Comparison of ENCODE assay signal across 9 mouse cellular contexts in the genomic region with DNA sequence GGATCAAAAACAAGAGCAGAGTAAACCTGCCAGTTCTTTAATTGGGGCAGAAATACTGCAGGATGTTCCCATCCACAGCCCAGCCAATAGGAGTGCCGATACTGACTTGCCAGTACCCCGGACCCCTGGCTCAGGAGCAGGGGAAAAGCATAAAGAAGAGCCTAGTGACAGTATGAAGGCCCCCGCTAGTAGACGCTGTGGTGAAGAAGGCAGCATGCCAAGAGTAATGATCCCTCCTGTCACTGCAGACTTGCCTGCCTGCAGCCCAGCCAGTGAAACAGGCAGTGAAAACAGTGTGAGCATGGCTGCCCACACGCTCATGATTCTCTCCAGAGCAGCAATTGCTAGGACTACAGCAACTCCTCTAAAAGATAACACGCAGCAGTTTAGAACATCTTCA. TPM values are rescaled to one million over a fixed set of nuclear protein-coding genes. Genes with fewer than 3 reads are reported as not detected.
DNase-seq lines count a peak whose midpoint lies in the region.
"Had no signal": no experiment of that assay in that cellular context is flagged by ENCODE, and none has a peak within 500 bp of the region (broad histone marks: within the 10 kb centered on the region; RNA-seq: fewer than 3 reads in every experiment).

No protein-coding gene starts in this region.

- peak; percentile 8 for DNase-seq in adrenal gland, adult 2 months
- no peak for DNase-seq in adrenal gland, adult 18-20 months (ENCODE audit: low spot score in 2 of 2)
- DNase-seq in kidney, postnatal 4 days, result peak; percentile 15 to 33
- DNase-seq in kidney, adult 11 months, result no peak
- peak; percentile 10 to 12 for DNase-seq in adrenal gland, postnatal 36 days
- DNase-seq in layer of hippocampus, adult 9-11 months, result peak; percentile 24
- DNase-seq in gastrocnemius, adult 8-10 months (ENCODE audit: low spot score in 2 of 2), result no peak
- DNase-seq in embryo, embryonic 10 days (ENCODE audit: low spot score), result no peak
- DNase-seq: retina, postnatal 1 day had no signal

RNA-seq across cellular contexts. Expression of gene Npat, which starts 33.8 kb away (rescaled TPM):
- total RNA-seq in adrenal gland, adult 2 months (2021), result 10 to 100 TPM; 11.6 to 13.0 TPM
- 0.72 and 0.97 TPM in 2 replicates for polyA plus RNA-seq in adrenal gland, adult 2 months (2012; rRNA removed)
- total RNA-seq in adrenal gland, adult 18-20 months (2021), result 1 to 10 TPM; 8.2 to 8.9 TPM
- total RNA-seq in adrenal gland, postnatal 36 days (2021), result 10 to 100 TPM; 11.5 to 11.7 TPM
- total RNA-seq in gastrocnemius, adult 8-10 months (2022), result 1 to 10 TPM; 5.4 to 5.8 (median 5.4) TPM

RNA-seq across cellular contexts. Expression of gene Atm, which starts 34.1 kb away (rescaled TPM):
- total RNA-seq in adrenal gland, adult 2 months (2021), result 10 to 100 TPM; 11.4 to 13.7 TPM
- polyA plus RNA-seq in adrenal gland, adult 2 months (2012; rRNA removed), result 0.27 and 0.35 TPM in 2 replicates
- total RNA-seq in adrenal gland, adult 18-20 months (2021), result 10 to 100 TPM in 1 of 2 experiments, 1 to 10 TPM in 1; 8.7 to 13.3 TPM
- 10 to 100 TPM; 15.9 to 16.9 TPM for total RNA-seq in adrenal gland, postnatal 36 days (2021)
- total RNA-seq in gastrocnemius, adult 8-10 months (2022), result 1 to 10 TPM; 4.8 to 6.0 (median 5.4) TPM

RNA-seq across cellular contexts. Expression of gene Acat1, which starts 39.5 kb away (rescaled TPM):
- total RNA-seq in adrenal gland, adult 2 months (2021), result 100 to 1,000 TPM; 155 to 163 TPM
- polyA plus RNA-seq in adrenal gland, adult 2 months (2012; rRNA removed), result 23.2 and 30.6 TPM in 2 replicates
- 100 to 1,000 TPM; 150 to 195 TPM for total RNA-seq in adrenal gland, adult 18-20 months (2021)
- total RNA-seq in adrenal gland, postnatal 36 days (2021), result 100 to 1,000 TPM; 132 to 160 TPM
- 100 to 1,000 TPM; 123 to 132 (median 128) TPM for total RNA-seq in gastrocnemius, adult 8-10 months (2022)

Comparison
In these comparisons a context has a peak if more than half of its experiments do, and no peak if none do; other contexts are left out.
1. DNase-seq: peak in adrenal gland, adult 2 months (single experiment), kidney, postnatal 4 days (2 of 2), adrenal gland, postnatal 36 days (2 of 2) and layer of hippocampus, adult 9-11 months (single experiment); none in adrenal gland, adult 18-20 months (0 of 2), kidney, adult 11 months (single experiment), gastrocnemius, adult 8-10 months (0 of 2) and embryo, embryonic 10 days (single experiment).